Mouse (Mus musculus) hindbrain, embryonic 15.5 days (tissue): ENCODE measurements around the gene Sdk1. TPM values are rescaled to one million over a fixed set of nuclear protein-coding genes. Genes with fewer than 3 reads are reported as not detected.

Experiments used
- ATAC-seq: fragments of 200-750 bp; cut with Nextera tagmentation; 2 replicates; pipeline ENCODE4 v1.8.0; 2017; ENCODE audit warnings: low read depth, moderate number of reproducible peaks, moderate TSS enrichment; ENCODE audit not compliant: low FRiP score
- H3K27ac ChIP-seq: fragments of 300-500 bp; sonication (generic); replicated peaks from 2 replicates; pipeline ENCODE4 v1.5.1; 2015; ENCODE audit warnings: mild to moderate bottlenecking, inconsistent platforms
- H3K27me3 ChIP-seq: fragments of 300-500 bp; sonication (generic); 2 replicates; pipeline ENCODE4 v1.6.1; 2015; ENCODE audit warnings: control low read depth, inconsistent platforms
- H3K36me3 ChIP-seq: fragments of 300-500 bp; sonication (generic); 2 replicates; pipeline ENCODE4 v1.6.1; 2015; ENCODE audit warnings: control low read depth, inconsistent platforms
- H3K4me1 ChIP-seq: fragments of 300-500 bp; sonication (generic); replicated peaks from 2 replicates; pipeline ENCODE4 v1.6.1; 2015; ENCODE audit warnings: control low read depth, inconsistent platforms
- H3K4me2 ChIP-seq: fragments of 300-500 bp; sonication (generic); 2 replicates; pipeline ENCODE4 v1.6.1; 2015; ENCODE audit warnings: moderate library complexity, mild to moderate bottlenecking, inconsistent platforms
- H3K4me3 ChIP-seq: fragments of 300-500 bp; sonication (generic); 2 replicates; pipeline ENCODE4 v1.5.1; 2015; ENCODE audit warnings: mild to moderate bottlenecking, inconsistent platforms
- H3K9ac ChIP-seq: fragments of 300-500 bp; sonication (generic); 2 replicates; pipeline ENCODE4 v1.6.1; 2015; ENCODE audit warnings: inconsistent platforms
- H3K9me3 ChIP-seq: fragments of 300-500 bp; sonication (generic); 2 replicates; pipeline ENCODE4 v1.6.1; 2016; ENCODE audit warnings: control low read depth, inconsistent platforms
- WGBS: fragments of 180-500 bp; shearing (Covaris S2); methylation state at CpG from one replicate; pipeline ENCODE4 v1.1.7; 2015; 5-methylcytosine and 5-hydroxymethylcytosine counted together
- polyA plus RNA-seq: library from polyadenylated mRNA; unstranded; fragments of >200 nt; fragmentation: Nextera tagmentation; extraction: Ambion mirVana; gene quantifications from 2 replicates; pipeline ENCODE4 v1.2.1, GENCODE M21; 2015

Gene Sdk1
- polyA plus RNA-seq, 1 experiment from 2014 or later = 2.5 TPM

GRCm38 (mm10) chr5:141393846-141394245, 152.6 kb downstream of the Sdk1 start:
- Histone ChIP-seq H3K9ac (no peak overlapping the region), H3K4me3 (no peak overlapping the region), H3K27me3 (no peaks in the 10 kb centered on the region), H3K9me3 (no peaks in the 10 kb centered on the region), H3K4me1 (no peaks in the 10 kb centered on the region), H3K36me3 (no peaks in the 10 kb centered on the region), H3K27ac (no peak overlapping the region), H3K4me2 (no peak overlapping the region)
- WGBS = 82% methylated on average over 4 of the region's 4 CpGs
- no peak for ATAC-seq

- Histone ChIP-seq H3K4me2 (no peak overlapping the region), H3K9ac (no peak overlapping the region), H3K4me3 (no peak overlapping the region), H3K27me3 (no peaks in the 10 kb centered on the region), H3K4me1 (no peaks in the 10 kb centered on the region), H3K9me3 (no peaks in the 10 kb centered on the region), H3K36me3 (no peaks in the 10 kb centered on the region), H3K27ac (no peak overlapping the region)
- 91% methylated on average over 8 of the region's 8 CpGs for WGBS
- ATAC-seq = no peak
Measured at GRCm38 (mm10) chr5:141394586-141394985, 153.3 kb downstream of the Sdk1 start.

GRCm38 (mm10) chr5:141403741-141404140, 162.5 kb downstream of the Sdk1 start:
- no peak for ATAC-seq
- no peaks in the 10 kb centered on the region for H3K9me3 ChIP-seq
- WGBS = 75% methylated on average over 8 of the region's 8 CpGs

DNA sequence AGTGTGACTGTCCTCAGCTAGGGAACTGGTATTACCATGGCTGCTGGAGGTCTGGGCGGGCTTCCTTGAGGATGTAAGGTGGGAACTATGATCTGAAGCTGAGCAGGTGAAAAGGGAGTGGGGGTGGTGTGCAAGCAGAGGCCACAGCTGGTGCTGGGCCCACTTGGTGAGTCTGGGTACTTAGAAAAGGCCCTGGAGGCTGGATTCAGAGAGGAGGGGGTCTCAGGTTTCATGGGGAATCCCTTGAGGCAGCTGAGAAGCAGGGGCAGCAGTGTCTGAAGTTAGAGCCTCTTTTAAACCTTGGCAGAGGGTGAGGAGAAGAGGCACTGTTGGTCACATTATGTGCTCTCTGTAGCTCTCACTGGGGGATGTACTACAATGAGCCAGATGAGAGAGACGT, 163.4 kb downstream of the Sdk1 start:
- H3K27me3 ChIP-seq = no peaks in the 10 kb centered on the region
- ATAC-seq = no peak
- no peaks in the 10 kb centered on the region for H3K36me3 ChIP-seq
- peaks cover 3% of the 10 kb centered on the region; the same call in 1 of the 2 replicates for H3K4me1 ChIP-seq
- no peak overlapping the region for H3K9ac ChIP-seq
- H3K27ac ChIP-seq = no peak overlapping the region
- H3K4me3 ChIP-seq = no peak overlapping the region
- 44% methylated on average over 2 of the region's 2 CpGs for WGBS
- H3K9me3 ChIP-seq = no peaks in the 10 kb centered on the region
- H3K4me2 ChIP-seq = no peak overlapping the region

More at GRCm38 (mm10) chr5:141403741-141404140, 162.5 kb downstream of the Sdk1 start:
- Histone ChIP-seq H3K4me2 (no peak overlapping the region), H3K27me3 (no peaks in the 10 kb centered on the region), H3K27ac (no peak overlapping the region), H3K4me1 (peaks cover 3% of the 10 kb centered on the region; the same call in 1 of the 2 replicates), H3K4me3 (no peak overlapping the region), H3K9ac (no peak overlapping the region), H3K36me3 (no peaks in the 10 kb centered on the region)

- Histone ChIP-seq H3K36me3 (no peaks in the 10 kb centered on the region), H3K4me3 (no peak overlapping the region), H3K9me3 (no peaks in the 10 kb centered on the region), H3K9ac (no peak overlapping the region), H3K4me2 (no peak overlapping the region), H3K4me1 (peaks cover 3% of the 10 kb centered on the region; the same call in 1 of the 2 replicates), H3K27me3 (no peaks in the 10 kb centered on the region), H3K27ac (no peak overlapping the region)
- 66% methylated on average over 7 of the region's 7 CpGs for WGBS
- ATAC-seq = no peak
Measured at GRCm38 (mm10) chr5:141406926-141407325, 165.6 kb downstream of the Sdk1 start.

DNA sequence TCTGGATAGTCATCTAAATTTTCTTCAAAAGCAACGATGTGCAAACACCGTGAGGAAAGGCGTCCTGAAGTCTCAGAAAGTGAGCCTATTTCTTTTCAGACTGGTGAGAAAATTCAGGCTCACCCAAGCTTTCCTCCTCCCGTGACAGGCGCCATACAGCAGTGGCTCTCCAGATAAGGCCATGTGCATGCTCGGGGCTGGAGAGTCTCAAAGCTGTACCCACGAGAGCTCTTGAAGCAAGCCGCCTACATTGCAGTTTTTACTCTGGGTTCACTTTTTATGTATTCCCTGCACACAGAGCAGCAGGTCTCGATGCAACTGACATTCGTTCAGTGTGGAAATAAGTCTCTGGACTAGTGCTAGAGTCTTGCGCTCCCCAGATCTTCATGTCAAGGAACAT, 171.7 kb downstream of the Sdk1 start:
- no peak for ATAC-seq
- peaks cover 5% of the 10 kb centered on the region; the same call in 1 of the 2 replicates for H3K4me1 ChIP-seq
- H3K27ac ChIP-seq = no peak overlapping the region
- 59% methylated on average over 11 of the region's 11 CpGs for WGBS
- H3K9ac ChIP-seq = no peak overlapping the region
- no peaks in the 10 kb centered on the region for H3K9me3 ChIP-seq
- no peaks in the 10 kb centered on the region for H3K27me3 ChIP-seq
- no peak overlapping the region for H3K4me3 ChIP-seq
- no peaks in the 10 kb centered on the region for H3K36me3 ChIP-seq
- no peak overlapping the region for H3K4me2 ChIP-seq

GRCm38 (mm10) chr5:141415644-141416243, 174.5 kb downstream of the Sdk1 start:
- Histone ChIP-seq H3K4me3 (no peak overlapping the region), H3K4me1 (peaks cover 5% of the 10 kb centered on the region; the same call in 1 of the 2 replicates)
- 80% methylated on average over 10 of the region's 10 CpGs for WGBS

GRCm38 (mm10) chr5:141428132-141428531, 186.8 kb downstream of the Sdk1 start:
- no peak overlapping the region for H3K9ac ChIP-seq
- no peaks in the 10 kb centered on the region for H3K9me3 ChIP-seq
- H3K27ac ChIP-seq = no peak overlapping the region
- H3K4me3 ChIP-seq = no peak overlapping the region
- no peak for ATAC-seq
- H3K27me3 ChIP-seq = no peaks in the 10 kb centered on the region
- H3K4me1 ChIP-seq = no peaks in the 10 kb centered on the region
- no peak overlapping the region for H3K4me2 ChIP-seq
- 78% methylated on average over 3 of the region's 3 CpGs for WGBS
- no peaks in the 10 kb centered on the region for H3K36me3 ChIP-seq

More at GRCm38 (mm10) chr5:141415644-141416243, 174.5 kb downstream of the Sdk1 start:
- H3K27ac ChIP-seq = no peak overlapping the region
- no peaks in the 10 kb centered on the region for H3K9me3 ChIP-seq
- no peaks in the 10 kb centered on the region for H3K36me3 ChIP-seq
- no peak overlapping the region for H3K4me2 ChIP-seq
- H3K27me3 ChIP-seq = no peaks in the 10 kb centered on the region
- no peak overlapping the region for H3K9ac ChIP-seq
- no peak for ATAC-seq

DNA sequence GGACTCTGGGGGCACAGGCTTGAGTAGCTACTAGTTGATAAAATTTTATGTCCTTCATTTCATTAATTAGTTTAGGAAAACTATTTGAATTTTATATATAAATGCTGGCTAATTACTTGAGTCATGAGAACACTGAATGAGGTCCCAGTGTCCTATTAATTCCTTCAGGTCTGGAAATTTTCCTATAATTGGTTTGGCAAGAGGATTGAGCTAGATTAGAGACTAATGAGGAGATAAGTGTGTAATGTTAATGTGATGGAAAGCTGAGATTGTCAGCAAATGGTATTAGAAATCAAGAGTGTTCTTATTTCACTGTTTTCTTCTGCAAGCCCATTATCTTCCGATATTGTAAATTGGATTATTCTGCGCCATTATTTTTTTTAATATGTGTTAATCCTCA, 192.0 kb downstream of the Sdk1 start:
- Histone ChIP-seq H3K9ac (no peak overlapping the region), H3K9me3 (no peaks in the 10 kb centered on the region), H3K27ac (no peak overlapping the region), H3K27me3 (no peaks in the 10 kb centered on the region), H3K4me3 (no peak overlapping the region), H3K36me3 (no peaks in the 10 kb centered on the region), H3K4me2 (no peak overlapping the region), H3K4me1 (no peaks in the 10 kb centered on the region)
- WGBS = 81% methylated on average over 2 of the region's 2 CpGs
- no peak for ATAC-seq

DNA sequence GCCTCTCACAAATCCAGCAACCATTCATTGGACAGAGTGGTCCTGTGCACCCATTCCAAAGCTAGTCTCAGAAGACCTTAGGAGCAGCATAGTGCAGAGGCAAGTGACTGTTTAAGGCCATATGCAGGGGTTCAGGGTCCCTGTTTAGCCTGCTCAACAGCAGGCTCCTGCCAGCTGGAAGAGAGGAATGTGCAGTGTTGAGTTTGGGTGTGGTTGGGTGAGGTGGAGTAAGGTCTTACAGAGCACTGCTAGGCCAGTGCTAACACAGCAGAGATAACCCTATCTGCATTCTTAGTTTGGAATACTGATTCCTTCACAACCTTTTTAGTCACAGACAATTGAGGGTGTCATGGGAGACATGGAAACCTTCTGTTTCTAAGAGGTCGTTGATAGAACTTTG, 206.0 kb downstream of the Sdk1 start:
- no peak for ATAC-seq
- Histone ChIP-seq H3K9me3 (no peaks in the 10 kb centered on the region), H3K4me3 (no peak overlapping the region), H3K27me3 (no peaks in the 10 kb centered on the region), H3K9ac (no peak overlapping the region), H3K4me1 (no peaks in the 10 kb centered on the region; the same call in 1 of the 2 replicates), H3K4me2 (no peak overlapping the region), H3K27ac (no peak overlapping the region), H3K36me3 (no peaks in the 10 kb centered on the region)
- WGBS = 74% methylated on average over 1 of the region's 1 CpGs

DNA sequence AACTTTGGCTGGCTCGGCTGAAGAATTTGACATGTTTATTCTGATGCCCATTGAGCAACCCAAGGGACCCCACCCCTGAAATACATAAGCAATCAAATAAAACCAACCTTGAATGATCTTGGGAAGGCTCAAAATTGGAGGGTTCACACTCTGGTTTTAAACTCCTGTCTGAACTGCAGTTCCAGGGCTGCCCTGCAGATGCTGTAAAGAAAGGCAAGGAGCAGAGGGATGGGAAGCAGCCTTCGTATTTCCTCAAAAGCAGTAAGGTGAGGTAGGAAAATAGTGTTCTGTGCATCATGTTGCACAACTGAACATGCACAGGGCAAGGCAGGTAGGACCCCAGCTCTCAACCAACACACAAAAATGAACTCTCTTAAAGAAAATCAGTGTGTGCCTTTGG, 222.1 kb downstream of the Sdk1 start:
- H3K27ac ChIP-seq = no peak overlapping the region
- no peaks in the 10 kb centered on the region for H3K27me3 ChIP-seq
- H3K4me1 ChIP-seq = no peaks in the 10 kb centered on the region
- no peaks in the 10 kb centered on the region for H3K9me3 ChIP-seq
- no peak for ATAC-seq
- no peaks in the 10 kb centered on the region for H3K36me3 ChIP-seq
- no peak overlapping the region for H3K4me2 ChIP-seq
- 82% methylated on average over 2 of the region's 2 CpGs for WGBS
- no peak overlapping the region for H3K9ac ChIP-seq
- H3K4me3 ChIP-seq = no peak overlapping the region

GRCm38 (mm10) chr5:141468821-141469220, 227.5 kb downstream of the Sdk1 start:
- ATAC-seq = no peak
- H3K4me2 ChIP-seq = no peak overlapping the region
- no peak overlapping the region for H3K9ac ChIP-seq
- no peaks in the 10 kb centered on the region for H3K36me3 ChIP-seq
- H3K4me3 ChIP-seq = no peak overlapping the region
- no peaks in the 10 kb centered on the region for H3K9me3 ChIP-seq
- H3K27me3 ChIP-seq = no peaks in the 10 kb centered on the region
- no peaks in the 10 kb centered on the region for H3K4me1 ChIP-seq
- H3K27ac ChIP-seq = no peak overlapping the region
- 33% methylated on average over 5 of the region's 5 CpGs for WGBS

DNA sequence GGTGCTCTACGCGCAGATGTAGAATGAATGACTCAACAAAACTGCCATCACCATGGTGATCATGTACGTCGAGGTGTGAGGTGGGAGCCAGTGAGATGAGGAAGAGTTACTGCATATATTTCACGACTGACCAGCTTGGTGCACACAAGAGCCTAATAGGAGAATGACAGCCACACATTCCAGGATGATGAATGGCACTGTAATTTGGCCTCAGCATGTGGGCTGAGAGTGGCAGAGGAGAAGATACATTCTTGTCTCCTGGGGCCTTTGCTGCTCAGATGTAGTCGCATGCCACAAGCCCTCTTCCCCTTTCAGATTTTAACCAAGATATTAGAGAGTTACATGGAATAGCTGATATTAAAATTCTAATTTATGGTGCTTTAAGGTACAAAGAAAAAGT, 264.0 kb downstream of the Sdk1 start:
- Histone ChIP-seq H3K27me3 (no peaks in the 10 kb centered on the region), H3K9me3 (no peaks in the 10 kb centered on the region), H3K9ac (no peak overlapping the region), H3K4me3 (no peak overlapping the region), H3K4me2 (no peak overlapping the region), H3K36me3 (no peaks in the 10 kb centered on the region), H3K4me1 (no peaks in the 10 kb centered on the region), H3K27ac (no peak overlapping the region)
- no peak for ATAC-seq
- 37% methylated on average over 6 of the region's 6 CpGs for WGBS
